Mouse (Mus musculus) bone marrow macrophage, adult 2 months (primary cell): ENCODE measurements at regions not wholly inside any gene's neighbourhood (a gene's known extent, or its start where the extent isn't known, plus 50 kb on each side); places are given as distances from the start of the nearest gene placed in this dataset.

Source experiments
- CTCF ChIP-seq: IDR thresholded peaks from 2 replicates; pipeline ENCODE4 v1.5.1; 2012; ENCODE audit warnings: low read depth, mild to moderate bottlenecking, low read length, moderate library complexity
- POLR2A ChIP-seq: IDR thresholded peaks from 2 replicates; pipeline ENCODE4 v1.6.1; 2012; ENCODE audit warnings: mild to moderate bottlenecking, low read depth, low read length, borderline replicate concordance

DNA sequence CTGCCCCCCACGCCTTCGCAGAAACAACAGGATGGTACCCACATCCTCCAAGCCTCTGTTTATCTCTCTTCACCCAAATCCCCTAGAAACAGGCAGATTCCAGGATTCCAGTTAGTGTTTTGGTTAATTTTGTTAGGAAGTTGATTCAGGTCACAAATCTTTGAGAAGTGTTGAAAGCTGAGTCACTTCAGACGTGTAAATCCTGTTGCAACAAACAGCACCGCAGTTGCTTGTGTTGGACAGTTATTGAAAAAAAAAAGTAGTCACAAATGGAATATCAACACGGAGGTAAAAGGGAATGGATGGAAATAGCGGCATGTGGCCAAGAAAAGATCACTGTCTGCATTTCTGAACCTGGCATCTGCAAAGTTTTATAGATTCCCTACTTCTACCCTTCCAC lies 831.0 kb downstream of the Kcnj2 start:
- TF ChIP-seq CTCF (no peak), POLR2A (no peak)
